Mouse (Mus musculus): Measurements from ENCODE around the gene Pde11a. TPM values are rescaled to one million over a fixed set of nuclear protein-coding genes. Genes with fewer than 3 reads are reported as not detected.

Pde11a gene
- polyA plus RNA-seq, 1 experiment from 2014 or later = not detected

GRCm38 (mm10) chr2:76237638-76238420 lies 100.7 kb downstream of the Pde11a start:
- Histone ChIP-seq H3K4me3 (ENCODE audit: low read depth, low read length) (no peak overlapping the region), H3K27me3 (ENCODE audit: control insufficient read depth, insufficient read depth, low read length) (no peaks in the 10 kb centered on the region), H3K9me3 (ENCODE audit: control insufficient read depth, low read length) (no peaks in the 10 kb centered on the region), H3K36me3 (ENCODE audit: control insufficient read depth, insufficient read depth, low read length) (no peaks in the 10 kb centered on the region), H3K4me2 (no peak overlapping the region), H3K9ac (ENCODE audit: low read length) (no peak overlapping the region), H3K27ac (ENCODE audit: low read depth, low read length) (no peak overlapping the region), H3K4me1 (ENCODE audit: control insufficient read depth, insufficient read depth, low read length) (no peaks in the 10 kb centered on the region)
- DNase-seq (ENCODE audit: low spot score, missing footprints) (no peak), ATAC-seq (ENCODE audit: low FRiP score) (no peak)
- 89% methylated on average over 10 of the region's 10 CpGs for WGBS

GRCm38 (mm10) chr2:76220364-76221108 lies 118.0 kb downstream of the Pde11a start:
- ATAC-seq (ENCODE audit: low FRiP score) (no peak), DNase-seq (ENCODE audit: low spot score, missing footprints) (no peak)
- 44% methylated on average over 6 of the region's 6 CpGs for WGBS
- H3K4me3 ChIP-seq (ENCODE audit: low read depth, low read length) = no peak overlapping the region
- no peak overlapping the region for H3K9ac ChIP-seq (ENCODE audit: low read length)
- H3K4me2 ChIP-seq = no peak overlapping the region
- no peaks in the 10 kb centered on the region for H3K4me1 ChIP-seq (ENCODE audit: control insufficient read depth, insufficient read depth, low read length)
- no peaks in the 10 kb centered on the region for H3K27me3 ChIP-seq (ENCODE audit: control insufficient read depth, insufficient read depth, low read length)
- H3K27ac ChIP-seq (ENCODE audit: low read depth, low read length) = no peak overlapping the region
- no peaks in the 10 kb centered on the region for H3K9me3 ChIP-seq (ENCODE audit: control insufficient read depth, low read length)
- no peaks in the 10 kb centered on the region for H3K36me3 ChIP-seq (ENCODE audit: control insufficient read depth, insufficient read depth, low read length)

- no peak overlapping the region for H3K27ac ChIP-seq (ENCODE audit: low read depth, low read length)
Observed at GRCm38 (mm10) chr2:76219540-76219939, 119.0 kb downstream of the Pde11a start.

GRCm38 (mm10) chr2:76216146-76216545 lies 122.4 kb downstream of the Pde11a start:
- no peak overlapping the region for H3K9ac ChIP-seq (ENCODE audit: low read length)
- no peaks in the 10 kb centered on the region for H3K9me3 ChIP-seq (ENCODE audit: control insufficient read depth, low read length)
- H3K4me3 ChIP-seq (ENCODE audit: low read depth, low read length) = no peak overlapping the region
- WGBS = 55% methylated on average over 7 of the region's 7 CpGs
- DNase-seq (ENCODE audit: low spot score, missing footprints) (peak; percentile 91), ATAC-seq (ENCODE audit: low FRiP score) (no peak)
- no peaks in the 10 kb centered on the region for H3K36me3 ChIP-seq (ENCODE audit: control insufficient read depth, insufficient read depth, low read length)
- H3K4me2 ChIP-seq = no peak overlapping the region
- H3K27me3 ChIP-seq (ENCODE audit: control insufficient read depth, insufficient read depth, low read length) = no peaks in the 10 kb centered on the region
- H3K27ac ChIP-seq (ENCODE audit: low read depth, low read length) = no peak overlapping the region
- no peaks in the 10 kb centered on the region for H3K4me1 ChIP-seq (ENCODE audit: control insufficient read depth, insufficient read depth, low read length)

More at GRCm38 (mm10) chr2:76219540-76219939, 119.0 kb downstream of the Pde11a start:
- ATAC-seq (ENCODE audit: low FRiP score) = no peak
- Histone ChIP-seq H3K4me1 (ENCODE audit: control insufficient read depth, insufficient read depth, low read length) (no peaks in the 10 kb centered on the region), H3K4me2 (no peak overlapping the region), H3K9me3 (ENCODE audit: control insufficient read depth, low read length) (no peaks in the 10 kb centered on the region), H3K27me3 (ENCODE audit: control insufficient read depth, insufficient read depth, low read length) (no peaks in the 10 kb centered on the region), H3K4me3 (ENCODE audit: low read depth, low read length) (no peak overlapping the region), H3K36me3 (ENCODE audit: control insufficient read depth, insufficient read depth, low read length) (no peaks in the 10 kb centered on the region), H3K9ac (ENCODE audit: low read length) (no peak overlapping the region)
- 87% methylated on average over 6 of the region's 6 CpGs for WGBS
- DNase-seq (ENCODE audit: low spot score, missing footprints) = no peak

GRCm38 (mm10) chr2:76215219-76215618 lies 123.4 kb downstream of the Pde11a start:
- no peak for ATAC-seq (ENCODE audit: low FRiP score)
- no peak overlapping the region for H3K4me3 ChIP-seq (ENCODE audit: low read depth, low read length)
- no peaks in the 10 kb centered on the region for H3K4me1 ChIP-seq (ENCODE audit: control insufficient read depth, insufficient read depth, low read length)
- H3K4me2 ChIP-seq = no peak overlapping the region
- WGBS = 89% methylated on average over 9 of the region's 9 CpGs
- H3K36me3 ChIP-seq (ENCODE audit: control insufficient read depth, insufficient read depth, low read length) = no peaks in the 10 kb centered on the region
- DNase-seq (ENCODE audit: low spot score, missing footprints) = no peak
- H3K9me3 ChIP-seq (ENCODE audit: control insufficient read depth, low read length) = no peaks in the 10 kb centered on the region
- H3K27me3 ChIP-seq (ENCODE audit: control insufficient read depth, insufficient read depth, low read length) = no peaks in the 10 kb centered on the region
- no peak overlapping the region for H3K9ac ChIP-seq (ENCODE audit: low read length)
- H3K27ac ChIP-seq (ENCODE audit: low read depth, low read length) = no peak overlapping the region

GRCm38 (mm10) chr2:76185126-76185525 lies 153.4 kb downstream of the Pde11a start:
- Histone ChIP-seq H3K36me3 (ENCODE audit: control insufficient read depth, insufficient read depth, low read length) (no peaks in the 10 kb centered on the region), H3K4me3 (ENCODE audit: low read depth, low read length) (no peak overlapping the region), H3K27ac (ENCODE audit: low read depth, low read length) (no peak overlapping the region), H3K9me3 (ENCODE audit: control insufficient read depth, low read length) (no peaks in the 10 kb centered on the region), H3K4me1 (ENCODE audit: control insufficient read depth, insufficient read depth, low read length) (no peaks in the 10 kb centered on the region), H3K27me3 (ENCODE audit: control insufficient read depth, insufficient read depth, low read length) (no peaks in the 10 kb centered on the region), H3K9ac (ENCODE audit: low read length) (no peak overlapping the region), H3K4me2 (no peak overlapping the region)
- 75% methylated on average over 1 of the region's 1 CpGs for WGBS
- ATAC-seq (ENCODE audit: low FRiP score) (no peak), DNase-seq (ENCODE audit: low spot score, missing footprints) (no peak)

GRCm38 (mm10) chr2:76162822-76163221 lies 175.8 kb downstream of the Pde11a start:
- Histone ChIP-seq H3K4me1 (ENCODE audit: control insufficient read depth, insufficient read depth, low read length) (no peaks in the 10 kb centered on the region), H3K27ac (ENCODE audit: low read depth, low read length) (no peak overlapping the region), H3K9ac (ENCODE audit: low read length) (no peak overlapping the region), H3K9me3 (ENCODE audit: control insufficient read depth, low read length) (no peaks in the 10 kb centered on the region), H3K4me3 (ENCODE audit: low read depth, low read length) (no peak overlapping the region), H3K27me3 (ENCODE audit: control insufficient read depth, insufficient read depth, low read length) (no peaks in the 10 kb centered on the region), H3K36me3 (ENCODE audit: control insufficient read depth, insufficient read depth, low read length) (no peaks in the 10 kb centered on the region), H3K4me2 (no peak overlapping the region)
- no peak for ATAC-seq (ENCODE audit: low FRiP score)
- DNase-seq (ENCODE audit: low spot score, missing footprints) = no peak
- 85% methylated on average over 4 of the region's 4 CpGs for WGBS

- no peaks in the 10 kb centered on the region for H3K27me3 ChIP-seq (ENCODE audit: control insufficient read depth, insufficient read depth, low read length)
- no peak overlapping the region for H3K4me2 ChIP-seq
- DNase-seq (ENCODE audit: low spot score, missing footprints) = no peak
- H3K4me1 ChIP-seq (ENCODE audit: control insufficient read depth, insufficient read depth, low read length) = no peaks in the 10 kb centered on the region
- H3K36me3 ChIP-seq (ENCODE audit: control insufficient read depth, insufficient read depth, low read length) = no peaks in the 10 kb centered on the region
- WGBS = 70% methylated on average over 2 of the region's 2 CpGs
- H3K27ac ChIP-seq (ENCODE audit: low read depth, low read length) = no peak overlapping the region
- H3K4me3 ChIP-seq (ENCODE audit: low read depth, low read length) = no peak overlapping the region
- no peak for ATAC-seq (ENCODE audit: low FRiP score)
- no peak overlapping the region for H3K9ac ChIP-seq (ENCODE audit: low read length)
- H3K9me3 ChIP-seq (ENCODE audit: control insufficient read depth, low read length) = no peaks in the 10 kb centered on the region
Observed at GRCm38 (mm10) chr2:76158973-76159372, 179.6 kb downstream of the Pde11a start.

GRCm38 (mm10) chr2:76141136-76141535 lies 197.4 kb downstream of the Pde11a start:
- ATAC-seq (ENCODE audit: low FRiP score) = no peak
- no peak overlapping the region for H3K4me2 ChIP-seq
- H3K4me3 ChIP-seq (ENCODE audit: low read depth, low read length) = no peak overlapping the region
- no peaks in the 10 kb centered on the region for H3K27me3 ChIP-seq (ENCODE audit: control insufficient read depth, insufficient read depth, low read length)
- H3K9me3 ChIP-seq (ENCODE audit: control insufficient read depth, low read length) = no peaks in the 10 kb centered on the region
- WGBS = 49% methylated on average over 10 of the region's 10 CpGs
- H3K9ac ChIP-seq (ENCODE audit: low read length) = no peak overlapping the region
- DNase-seq (ENCODE audit: low spot score, missing footprints) = no peak
- no peaks in the 10 kb centered on the region for H3K36me3 ChIP-seq (ENCODE audit: control insufficient read depth, insufficient read depth, low read length)
- no peaks in the 10 kb centered on the region for H3K4me1 ChIP-seq (ENCODE audit: control insufficient read depth, insufficient read depth, low read length)
- no peak overlapping the region for H3K27ac ChIP-seq (ENCODE audit: low read depth, low read length)

All from midbrain, embryonic 11.5 days (tissue).